Mouse (Mus musculus): ENCODE measurements around the gene Agtpbp1. TPM values are rescaled to one million over a fixed set of nuclear protein-coding genes. Genes with fewer than 3 reads are reported as not detected.
A peak's percentile ranks its signal among the peaks of the same experiment; 100 is the strongest.

Gene Agtpbp1
- polyA plus RNA-seq, 1 experiment = 5.1 TPM

GRCm38 (mm10) chr13:59407182-59407581 is 177.8 kb downstream of the Agtpbp1 start:
- no peak for DNase-seq (ENCODE audit: low read depth in 1 of 2, low spot score in 2 of 2)
- H3K4me1 ChIP-seq (ENCODE audit: control insufficient read depth, insufficient read depth, insufficient read length) = no peaks in the 10 kb centered on the region
- H3K27me3 ChIP-seq (ENCODE audit: control insufficient read depth, insufficient read depth, low read length) = no peaks in the 10 kb centered on the region
- no peak overlapping the region for H3K4me3 ChIP-seq (ENCODE audit: extremely low read depth, insufficient read depth, insufficient read length)
- TF ChIP-seq CTCF (IDR thresholded peaks at IDR 0.05; ENCODE audit: extremely low read depth, insufficient read depth, insufficient read length, insufficient replicate concordance) (no peak), POLR2A (IDR thresholded peaks at IDR 0.05; ENCODE audit: low read depth, low read length) (no peak)
- 85% methylated on average over 6 of the region's 6 CpGs for WGBS
- no peak overlapping the region for H3K27ac ChIP-seq (ENCODE audit: insufficient read depth, low read length)
- no peaks in the 10 kb centered on the region for H3K36me3 ChIP-seq (ENCODE audit: control insufficient read depth, insufficient read depth, low read length)

- TF ChIP-seq CTCF (IDR thresholded peaks at IDR 0.05; ENCODE audit: extremely low read depth, insufficient read depth, insufficient read length, insufficient replicate concordance) (no peak), POLR2A (IDR thresholded peaks at IDR 0.05; ENCODE audit: low read depth, low read length) (no peak)
- H3K27ac ChIP-seq (ENCODE audit: insufficient read depth, low read length) = no peak overlapping the region
- no peak overlapping the region for H3K4me3 ChIP-seq (ENCODE audit: extremely low read depth, insufficient read depth, insufficient read length)
- H3K36me3 ChIP-seq (ENCODE audit: control insufficient read depth, insufficient read depth, low read length) = no peaks in the 10 kb centered on the region
- H3K4me1 ChIP-seq (ENCODE audit: control insufficient read depth, insufficient read depth, insufficient read length) = no peaks in the 10 kb centered on the region
- H3K27me3 ChIP-seq (ENCODE audit: control insufficient read depth, insufficient read depth, low read length) = no peaks in the 10 kb centered on the region
- 93% methylated on average over 14 of the region's 14 CpGs for WGBS
- no peak for DNase-seq (ENCODE audit: low read depth in 1 of 2, low spot score in 2 of 2)
Measured at GRCm38 (mm10) chr13:59402026-59402775, 182.8 kb downstream of the Agtpbp1 start.

GRCm38 (mm10) chr13:59397571-59397970 is 187.5 kb downstream of the Agtpbp1 start:
- Histone ChIP-seq H3K4me1 (ENCODE audit: control insufficient read depth, insufficient read depth, insufficient read length) (no peaks in the 10 kb centered on the region), H3K27ac (ENCODE audit: insufficient read depth, low read length) (no peak overlapping the region), H3K36me3 (ENCODE audit: control insufficient read depth, insufficient read depth, low read length) (no peaks in the 10 kb centered on the region), H3K4me3 (ENCODE audit: extremely low read depth, insufficient read depth, insufficient read length) (no peak overlapping the region), H3K27me3 (ENCODE audit: control insufficient read depth, insufficient read depth, low read length) (no peaks in the 10 kb centered on the region)
- WGBS = 31% methylated on average over 3 of the region's 3 CpGs
- DNase-seq (ENCODE audit: low read depth in 1 of 2, low spot score in 2 of 2) = peak in 1 of 2 experiments; percentile 4
- TF ChIP-seq POLR2A (IDR thresholded peaks at IDR 0.05; ENCODE audit: low read depth, low read length) (no peak), CTCF (IDR thresholded peaks at IDR 0.05; ENCODE audit: extremely low read depth, insufficient read depth, insufficient read length, insufficient replicate concordance) (0 out of 2 replicates have a peak, but pooled peaks have one; percentile 13)

Other genes starting within 250 kb of the Agtpbp1 start
- gene Naa35, start within 50 bp of the Agtpbp1 start, polyA plus RNA-seq (2012; rRNA removed) = 11.7 and 16.2 TPM in 2 replicates
- 6.1 and 6.6 TPM in 2 replicates for gene Golm1, start 90.6 kb upstream of the Agtpbp1 start, polyA plus RNA-seq (2012; rRNA removed)
- not detected in 2 replicates for gene 4921517D22Rik, start 108.9 kb upstream of the Agtpbp1 start, polyA plus RNA-seq (2012; rRNA removed)
- gene Spata31d1a, start 125.1 kb upstream of the Agtpbp1 start, polyA plus RNA-seq (2012; rRNA removed) = not detected in 2 replicates
- not detected in 2 replicates for gene Spata31d1b, start 127.1 kb upstream of the Agtpbp1 start, polyA plus RNA-seq (2012; rRNA removed)
- gene Spata31d1d, start 146.5 kb upstream of the Agtpbp1 start, polyA plus RNA-seq (2012; rRNA removed) = not detected in 2 replicates
- 0.06 TPM in 1 of 2 replicates, not detected in the other for gene 1700014D04Rik, start 161.5 kb upstream of the Agtpbp1 start, polyA plus RNA-seq (2012; rRNA removed)
- gene Isca1, start 184.6 kb upstream of the Agtpbp1 start, polyA plus RNA-seq (2012; rRNA removed) = 78.4 and 112 TPM in 2 replicates
- gene Gm49354, start 197.0 kb upstream of the Agtpbp1 start, polyA plus RNA-seq (2012; rRNA removed) = not detected in 2 replicates
- gene Tut7, start 237.9 kb upstream of the Agtpbp1 start, polyA plus RNA-seq (2012; rRNA removed) = 21.2 and 22.2 TPM in 2 replicates